Mouse (Mus musculus): ENCODE measurements around the gene Wdcp. TPM values are rescaled to one million over a fixed set of nuclear protein-coding genes. Genes with fewer than 3 reads are reported as not detected.

Gene Wdcp
- total and polyA plus RNA-seq, 3 experiments = 2.1 to 12.6 (median 12.3) TPM

- ATAC-seq (ENCODE audit: extremely low read depth, insufficient number of reproducible peaks, low FRiP score, poor library complexity, severe bottlenecking) = no peak
- TF ChIP-seq POLR2AphosphoS5 (IDR thresholded peaks at IDR 0.05; ENCODE audit: insufficient replicate concordance, low read depth, low read length) (no peak), GATA2 (IDR thresholded peaks at IDR 0.05; ENCODE audit: borderline replicate concordance, low read depth, low read length) (no peak), GATA1 (IDR thresholded peaks at IDR 0.05; ENCODE audit: borderline replicate concordance, low read length) (no peak), TAL1 (conservative IDR thresholded peaks at IDR 0.05; ENCODE audit: low read depth, low read length) (no peak), CTCF (IDR thresholded peaks at IDR 0.05; ENCODE audit: low read depth, low read length) (no peak)
- Histone ChIP-seq H3K4me1 (ENCODE audit: insufficient read depth, low read depth, low read length) (peaks cover 30% of the 10 kb centered on the region), H3K27me3 (ENCODE audit: insufficient read depth, low read length) (no peaks in the 10 kb centered on the region), H3K36me3 (replicated peaks) (peaks cover 38% of the 10 kb centered on the region), H3K9me3 (replicated peaks) (no peaks in the 10 kb centered on the region), H3K4me3 (ENCODE audit: low read depth, low read length) (peak overlapping the region; percentile 86; the same call in 1 of the 2 replicates)
- no peak for DNase-seq (ENCODE audit: low spot score)
Measured at GRCm38 (mm10) chr12:4905946-4906345, 62.8 kb downstream of the Wdcp start.

- TF ChIP-seq GATA1 (IDR thresholded peaks at IDR 0.05; ENCODE audit: borderline replicate concordance, low read length) (no peak), GATA2 (IDR thresholded peaks at IDR 0.05; ENCODE audit: borderline replicate concordance, low read depth, low read length) (no peak), POLR2AphosphoS5 (IDR thresholded peaks at IDR 0.05; ENCODE audit: insufficient replicate concordance, low read depth, low read length) (no peak), CTCF (IDR thresholded peaks at IDR 0.05; ENCODE audit: low read depth, low read length) (no peak), TAL1 (conservative IDR thresholded peaks at IDR 0.05; ENCODE audit: low read depth, low read length) (no peak)
- peaks cover 34% of the 10 kb centered on the region for H3K36me3 ChIP-seq (replicated peaks)
- H3K4me1 ChIP-seq (ENCODE audit: insufficient read depth, low read depth, low read length) = peaks cover 30% of the 10 kb centered on the region
- ATAC-seq (ENCODE audit: extremely low read depth, insufficient number of reproducible peaks, low FRiP score, poor library complexity, severe bottlenecking) = no peak
- peak overlapping the region; percentile 86 for H3K4me3 ChIP-seq (ENCODE audit: low read depth, low read length)
- H3K27me3 ChIP-seq (ENCODE audit: insufficient read depth, low read length) = no peaks in the 10 kb centered on the region
- DNase-seq (ENCODE audit: low spot score) = no peak
- H3K9me3 ChIP-seq (replicated peaks) = no peaks in the 10 kb centered on the region
Measured at GRCm38 (mm10) chr12:4906476-4906875, 63.4 kb downstream of the Wdcp start.

GRCm38 (mm10) chr12:4906951-4907906 lies 64.1 kb downstream of the Wdcp start, which contains the start of gene Ubxn2a:
TSS of gene Ubxn2a (minus strand) at chr12:4907705.
- Histone ChIP-seq H3K9me3 (replicated peaks) (no peaks in the 10 kb centered on the region), H3K27me3 (ENCODE audit: insufficient read depth, low read length) (no peaks in the 10 kb centered on the region), H3K4me1 (ENCODE audit: insufficient read depth, low read depth, low read length) (peaks cover 29% of the 10 kb centered on the region), H3K36me3 (replicated peaks) (peaks cover 29% of the 10 kb centered on the region), H3K4me3 (ENCODE audit: low read depth, low read length) (peak within 1 kb of the TSS; percentile 86)
- ATAC-seq (ENCODE audit: extremely low read depth, insufficient number of reproducible peaks, low FRiP score, poor library complexity, severe bottlenecking) = peak; percentile 40; the same call in 1 of the 2 replicates
- peak; percentile 67 for DNase-seq (ENCODE audit: low spot score)
- TF ChIP-seq TAL1 (conservative IDR thresholded peaks at IDR 0.05; ENCODE audit: low read depth, low read length) = no peak
- TF ChIP-seq POLR2AphosphoS5 (IDR thresholded peaks at IDR 0.05; ENCODE audit: insufficient replicate concordance, low read depth, low read length) = no peak
- no peak for TF ChIP-seq GATA2 (IDR thresholded peaks at IDR 0.05; ENCODE audit: borderline replicate concordance, low read depth, low read length)
- no peak for TF ChIP-seq GATA1 (IDR thresholded peaks at IDR 0.05; ENCODE audit: borderline replicate concordance, low read length)
- no peak for TF ChIP-seq CTCF (IDR thresholded peaks at IDR 0.05; ENCODE audit: low read depth, low read length)

GRCm38 (mm10) chr12:4908391-4908790 lies 65.3 kb downstream of the Wdcp start:
- ATAC-seq (ENCODE audit: extremely low read depth, insufficient number of reproducible peaks, low FRiP score, poor library complexity, severe bottlenecking) (no peak), DNase-seq (ENCODE audit: low spot score) (no peak)
- no peaks in the 10 kb centered on the region for H3K27me3 ChIP-seq (ENCODE audit: insufficient read depth, low read length)
- peaks cover 18% of the 10 kb centered on the region for H3K36me3 ChIP-seq (replicated peaks)
- no peaks in the 10 kb centered on the region for H3K9me3 ChIP-seq (replicated peaks)
- peak overlapping the region; percentile 86 for H3K4me3 ChIP-seq (ENCODE audit: low read depth, low read length)
- peaks cover 25% of the 10 kb centered on the region for H3K4me1 ChIP-seq (ENCODE audit: insufficient read depth, low read depth, low read length)
- TF ChIP-seq GATA1 (IDR thresholded peaks at IDR 0.05; ENCODE audit: borderline replicate concordance, low read length) = no peak
- TF ChIP-seq CTCF (IDR thresholded peaks at IDR 0.05; ENCODE audit: low read depth, low read length) = no peak
- no peak for TF ChIP-seq TAL1 (conservative IDR thresholded peaks at IDR 0.05; ENCODE audit: low read depth, low read length)
- no peak for TF ChIP-seq POLR2AphosphoS5 (IDR thresholded peaks at IDR 0.05; ENCODE audit: insufficient replicate concordance, low read depth, low read length)
- TF ChIP-seq GATA2 (IDR thresholded peaks at IDR 0.05; ENCODE audit: borderline replicate concordance, low read depth, low read length) = no peak

Other genes starting within 250 kb of the Wdcp start
- not detected in 2 replicates for gene Fam228a, start 104.9 kb upstream of the Wdcp start, total RNA-seq (2014; fragmentation: Nextera tagmentation)
- gene Fam228a, start 104.9 kb upstream of the Wdcp start, total RNA-seq (2017) = 0.06 and 0.33 TPM in 2 replicates
- not detected in 2 replicates for gene Fam228a, start 104.9 kb upstream of the Wdcp start, polyA plus RNA-seq (2012)
- gene Pfn4, start 74.3 kb upstream of the Wdcp start, total RNA-seq (2014; fragmentation: Nextera tagmentation) = not detected in 2 replicates
- 0.05 and 0.23 TPM in 2 replicates for gene Pfn4, start 74.3 kb upstream of the Wdcp start, total RNA-seq (2017)
- not detected in 2 replicates for gene Pfn4, start 74.3 kb upstream of the Wdcp start, polyA plus RNA-seq (2012)
- gene Fam228b, start 74.0 kb upstream of the Wdcp start, total RNA-seq (2014; fragmentation: Nextera tagmentation) = not detected in 2 replicates
- 0.17 and 0.76 TPM in 2 replicates for gene Fam228b, start 74.0 kb upstream of the Wdcp start, total RNA-seq (2017)
- gene Fam228b, start 74.0 kb upstream of the Wdcp start, polyA plus RNA-seq (2012) = not detected in 2 replicates
- gene Sf3b6, start 25.8 kb upstream of the Wdcp start, total RNA-seq (2014; fragmentation: Nextera tagmentation) = 44.4 and 65.1 TPM in 2 replicates
- 185 and 193 TPM in 2 replicates for gene Sf3b6, start 25.8 kb upstream of the Wdcp start, total RNA-seq (2017)
- gene Sf3b6, start 25.8 kb upstream of the Wdcp start, polyA plus RNA-seq (2012) = 6.1 and 8.2 TPM in 2 replicates
- gene Fkbp1b, start 1.7 kb upstream of the Wdcp start, total RNA-seq (2014; fragmentation: Nextera tagmentation) = 7.8 and 10.2 TPM in 2 replicates
- 8.0 and 9.9 TPM in 2 replicates for gene Fkbp1b, start 1.7 kb upstream of the Wdcp start, total RNA-seq (2017)
- gene Fkbp1b, start 1.7 kb upstream of the Wdcp start, polyA plus RNA-seq (2012) = 9.6 and 14.0 TPM in 2 replicates
- gene Mfsd2b, start 31.1 kb downstream of the Wdcp start, total RNA-seq (2014; fragmentation: Nextera tagmentation) = 174 and 182 TPM in 2 replicates
- 72.0 and 77.5 TPM in 2 replicates for gene Mfsd2b, start 31.1 kb downstream of the Wdcp start, total RNA-seq (2017)
- gene Mfsd2b, start 31.1 kb downstream of the Wdcp start, polyA plus RNA-seq (2012) = 120 and 159 TPM in 2 replicates
- gene Ubxn2a, start 64.4 kb downstream of the Wdcp start, total RNA-seq (2014; fragmentation: Nextera tagmentation) = 58.3 and 65.4 TPM in 2 replicates
- 73.9 and 75.5 TPM in 2 replicates for gene Ubxn2a, start 64.4 kb downstream of the Wdcp start, total RNA-seq (2017)
- gene Ubxn2a, start 64.4 kb downstream of the Wdcp start, polyA plus RNA-seq (2012) = 14.3 and 22.6 TPM in 2 replicates
- 113 and 123 TPM in 2 replicates for gene Atad2b, start 74.0 kb downstream of the Wdcp start, total RNA-seq (2014; fragmentation: Nextera tagmentation)
- 44.4 and 54.5 TPM in 2 replicates for gene Atad2b, start 74.0 kb downstream of the Wdcp start, total RNA-seq (2017)
- 28.5 and 39.1 TPM in 2 replicates for gene Atad2b, start 74.0 kb downstream of the Wdcp start, polyA plus RNA-seq (2012)

Data from G1E (cell line).